Mouse (Mus musculus) right cerebral cortex, adult 18-20 months (tissue): ENCODE measurements around the gene Ice1.
A peak's percentile ranks its signal among the peaks of the same experiment; 100 is the strongest.

ENCODE experiments used
- DNase-seq: peaks from one replicate; pipeline ENCODE4 v3.0.0; 2022; ENCODE audit warnings: mixed read lengths

The Ice1 gene

GRCm38 (mm10) chr13:70637662-70638291 lies 343 bp upstream of the Ice1 start:
- DNase-seq = peak; percentile 96

- DNase-seq = no peak
These were observed 728 bp downstream of the Ice1 start for GRCm38 (mm10) chr13:70636706-70637105.

GRCm38 (mm10) chr13:70635591-70635990 lies 1.8 kb downstream of the Ice1 start:
- no peak for DNase-seq

GRCm38 (mm10) chr13:70626416-70626815 lies 11.0 kb downstream of the Ice1 start:
- DNase-seq = no peak

GRCm38 (mm10) chr13:70625665-70626064 lies 11.8 kb downstream of the Ice1 start:
- DNase-seq = no peak

- no peak for DNase-seq
These were observed 13.0 kb downstream of the Ice1 start for GRCm38 (mm10) chr13:70624445-70624844.

DNA sequence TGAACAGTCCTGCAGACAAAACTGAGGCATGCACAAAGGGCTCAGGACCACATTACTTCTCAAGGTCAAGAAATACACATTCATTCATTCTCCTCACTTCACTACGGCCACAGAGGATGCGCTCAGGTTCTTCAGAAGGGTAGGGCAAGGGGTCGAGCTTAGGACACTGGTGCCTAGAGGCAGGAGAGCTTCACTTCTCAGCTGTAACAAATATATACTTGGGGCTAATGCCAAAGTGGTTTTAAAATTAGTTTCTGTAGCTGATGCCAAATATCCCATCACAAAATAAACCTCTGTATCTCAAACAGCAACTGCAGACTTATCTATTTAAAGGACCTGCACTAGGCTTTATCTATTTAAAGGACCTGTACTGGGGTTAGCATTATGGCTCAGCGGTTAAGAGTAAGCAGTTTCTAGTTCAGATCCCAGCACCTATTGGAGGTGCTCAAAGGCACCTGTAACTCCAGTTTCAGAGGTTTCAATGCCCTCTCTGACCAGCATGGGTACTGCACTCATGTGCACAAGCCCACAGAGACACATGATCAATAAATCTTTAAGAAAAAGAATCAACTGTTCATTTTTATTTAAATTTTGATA lies 14.9 kb downstream of the Ice1 start:
- DNase-seq = no peak

DNA sequence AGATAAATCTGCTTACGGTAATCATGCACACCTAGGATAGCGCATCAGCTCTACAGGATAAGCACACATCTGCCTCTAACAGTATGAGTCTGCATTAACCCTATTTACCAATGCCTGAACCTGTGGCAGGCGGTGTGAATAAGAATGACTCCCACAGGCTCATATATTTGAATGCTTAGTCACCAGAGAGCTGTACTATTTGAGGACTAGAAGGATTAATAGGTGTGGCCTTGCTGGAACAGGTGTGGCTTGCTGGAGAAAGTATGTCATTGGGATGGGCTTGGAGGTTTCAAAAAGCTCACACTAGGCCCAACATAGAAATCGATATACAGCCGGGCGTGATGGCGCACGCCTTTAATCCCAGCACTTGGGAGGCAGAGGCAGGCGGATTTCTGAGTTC lies 15.9 kb downstream of the Ice1 start:
- DNase-seq = no peak

DNA sequence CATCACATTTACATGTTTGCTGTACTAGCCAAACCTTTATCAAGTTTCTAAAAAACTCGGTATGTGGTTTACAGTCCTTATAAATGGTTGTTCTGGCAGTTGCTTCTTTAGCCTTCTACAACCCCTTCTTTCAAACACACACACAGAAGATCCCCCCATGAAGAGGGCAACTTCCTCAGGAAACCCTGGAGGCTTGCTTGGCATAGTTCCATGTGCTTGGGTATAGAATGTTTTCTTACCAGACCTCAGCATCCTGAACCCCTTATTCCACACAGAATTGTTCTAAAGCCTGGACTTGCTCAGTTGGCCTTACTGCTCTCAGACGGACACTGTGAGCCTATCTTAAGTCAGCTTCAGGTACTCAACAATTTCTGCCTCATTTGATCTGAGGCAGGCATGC lies 24.6 kb downstream of the Ice1 start:
- DNase-seq = no peak

GRCm38 (mm10) chr13:70610431-70611420 lies 26.7 kb downstream of the Ice1 start:
- peak; percentile 74 for DNase-seq

DNA sequence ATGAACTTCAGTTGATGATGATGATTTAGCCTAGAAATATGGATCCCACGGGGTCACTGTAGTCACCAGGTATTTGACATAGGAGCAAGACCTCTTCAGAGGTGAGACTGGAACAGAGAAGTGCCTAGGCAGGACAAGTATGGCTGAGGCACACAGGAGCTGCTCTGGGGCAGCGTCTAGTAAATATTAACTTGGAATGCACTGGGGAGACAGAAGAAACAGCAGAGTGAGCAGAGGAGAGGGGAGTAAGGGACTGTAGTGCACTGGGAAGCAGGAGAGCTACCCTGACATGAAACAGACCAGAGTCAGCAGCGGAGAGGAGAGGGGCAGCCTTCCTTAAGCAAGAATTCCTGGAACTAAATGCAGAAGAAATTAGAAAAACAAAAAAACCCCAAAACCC lies 27.8 kb downstream of the Ice1 start:
- DNase-seq = no peak

- no peak for DNase-seq
These were observed 32.1 kb downstream of the Ice1 start for GRCm38 (mm10) chr13:70605366-70605765.

- no peak for DNase-seq
These were observed 32.7 kb downstream of the Ice1 start for GRCm38 (mm10) chr13:70604723-70605122.

DNA sequence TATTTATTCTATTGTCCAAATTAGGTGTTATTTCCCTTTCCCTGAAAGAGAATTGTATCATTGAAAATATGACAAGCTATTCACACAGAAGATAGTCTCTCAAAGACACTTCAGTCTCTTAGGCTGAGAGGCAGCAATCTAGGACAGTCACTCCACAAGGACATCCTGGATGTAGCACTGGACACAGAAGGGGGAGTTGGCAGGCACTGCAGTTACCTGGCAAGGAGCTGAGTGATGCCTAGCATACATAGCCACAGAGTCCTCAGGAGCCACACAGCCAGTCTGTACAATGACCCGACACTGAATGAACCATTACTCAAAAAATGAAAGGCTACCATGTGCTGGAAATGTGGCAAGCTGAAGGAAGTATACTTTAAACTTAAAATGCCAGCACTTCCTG lies 35.9 kb downstream of the Ice1 start:
- no peak for DNase-seq

GRCm38 (mm10) chr13:70599964-70600619 lies 37.3 kb downstream of the Ice1 start:
- no peak for DNase-seq

- peak; percentile 53 for DNase-seq
These were observed 38.5 kb downstream of the Ice1 start for GRCm38 (mm10) chr13:70598941-70599340.

GRCm38 (mm10) chr13:70596901-70597300 lies 40.5 kb downstream of the Ice1 start:
- no peak for DNase-seq

DNA sequence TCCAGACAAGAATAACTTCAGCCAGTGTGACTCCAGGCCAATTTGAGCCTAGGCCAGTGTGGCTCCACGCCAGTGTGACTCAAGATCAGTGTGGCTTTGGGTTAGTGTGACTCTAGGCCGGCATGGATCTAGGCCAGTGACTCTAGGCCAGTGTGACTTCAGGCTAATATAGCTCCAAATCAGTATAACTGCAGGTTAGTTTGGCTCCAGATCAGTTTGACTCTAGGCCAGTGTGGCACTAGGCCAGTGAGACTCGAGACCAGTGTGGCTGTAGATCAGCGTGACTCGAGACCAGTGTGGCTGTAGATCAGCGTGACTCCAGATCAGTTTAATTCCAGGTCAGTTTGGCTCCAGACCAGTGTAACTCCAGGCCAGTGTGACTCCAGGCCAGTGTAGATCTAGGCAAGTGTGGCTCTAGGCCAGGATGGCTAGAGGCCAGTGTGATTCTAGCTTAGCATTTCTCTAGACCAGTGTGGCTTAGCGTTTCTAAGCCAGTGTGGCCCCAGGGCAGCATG lies 47.1 kb downstream of the Ice1 start:
- no peak for DNase-seq

DNA sequence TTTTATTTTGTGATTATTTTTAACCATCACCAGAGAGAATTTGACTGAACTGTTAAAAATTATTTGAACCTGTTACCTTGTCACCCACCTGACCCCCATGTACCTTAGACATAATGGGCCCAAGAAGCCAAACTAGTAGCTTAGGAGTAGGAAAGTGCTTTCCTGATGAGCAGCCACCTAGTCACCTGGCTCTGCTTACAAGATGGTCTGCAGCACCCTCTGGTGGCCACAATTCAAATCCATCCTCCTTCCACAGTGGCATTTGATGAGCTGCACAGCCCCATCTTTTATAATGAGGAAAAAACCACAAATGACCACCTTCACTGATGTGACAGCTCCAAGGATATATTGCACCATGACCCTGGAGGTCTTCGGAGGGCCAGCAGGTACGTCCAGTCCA lies 50.5 kb downstream of the Ice1 start:
- peak; percentile 76 for DNase-seq

GRCm38 (mm10) chr13:70582517-70582916 lies 54.9 kb downstream of the Ice1 start:
- peak; percentile 43 for DNase-seq

DNA sequence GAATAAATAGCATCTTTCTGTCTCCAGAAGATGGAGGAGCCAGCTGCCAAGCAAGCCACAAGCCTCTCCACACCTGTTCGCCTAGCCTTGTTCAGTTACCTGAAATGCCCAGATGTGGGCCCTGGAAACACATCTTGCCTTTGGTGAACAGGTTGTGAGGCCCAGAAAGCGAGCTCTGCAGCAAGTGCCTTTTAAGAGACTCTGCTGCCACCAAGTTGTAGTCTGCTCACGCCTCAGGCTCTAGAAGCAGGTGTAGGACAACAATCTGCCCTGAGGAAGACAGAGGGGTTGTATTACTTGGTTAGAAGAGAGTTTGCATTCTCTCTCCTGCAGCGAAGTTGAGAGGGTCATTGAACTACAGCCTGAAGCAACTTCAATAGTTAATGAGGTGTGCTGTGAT lies 55.9 kb downstream of the Ice1 start:
- no peak for DNase-seq

DNA sequence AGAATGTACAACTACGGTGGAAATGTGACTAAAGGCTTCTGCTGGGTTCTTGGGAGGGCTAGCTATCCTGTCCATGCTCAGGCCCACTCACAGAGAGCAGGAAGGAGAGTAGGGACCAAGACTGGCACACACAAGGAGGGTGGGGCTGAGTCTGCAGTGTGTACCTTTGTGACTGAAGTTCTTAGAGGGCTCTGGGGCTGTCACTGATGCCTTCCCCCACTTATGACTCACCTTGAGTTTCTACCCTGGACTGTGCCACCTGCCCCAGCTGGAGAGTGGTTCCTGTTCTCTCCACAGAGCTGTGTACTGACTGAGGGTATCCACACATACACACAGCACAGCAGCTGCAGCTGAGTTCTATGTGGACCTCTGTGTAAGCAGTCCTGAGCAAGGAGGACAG lies 63.2 kb downstream of the Ice1 start:
- no peak for DNase-seq

GRCm38 (mm10) chr13:70567889-70568288 lies 69.5 kb downstream of the Ice1 start:
- no peak for DNase-seq
